Mouse (Mus musculus): ENCODE results near the gene Ivns1abp. TPM values are rescaled to one million over a fixed set of nuclear protein-coding genes. Genes with fewer than 3 reads are reported as not detected.

Gene Ivns1abp
- polyA plus RNA-seq, 1 experiment = 93.8 TPM

GRCm38 (mm10) chr1:151355994-151356393 lies 11.7 kb downstream of the Ivns1abp start:
- 96% methylated on average over 5 of the region's 5 CpGs for WGBS
- H3K4me3 ChIP-seq (ENCODE audit: control insufficient read depth, insufficient read depth, low read length) = no peak overlapping the region
- no peak overlapping the region for H3K27ac ChIP-seq (ENCODE audit: control insufficient read depth, insufficient read depth, low read length)
- DNase-seq = no peak
- TF ChIP-seq CTCF (IDR thresholded peaks at IDR 0.05; ENCODE audit: borderline replicate concordance, control insufficient read depth, extremely low read depth, insufficient read depth, low read length, poor library complexity) (no peak), POLR2A (IDR thresholded peaks at IDR 0.05; ENCODE audit: control insufficient read depth, extremely low read depth, insufficient read depth, low read length, poor library complexity) (no peak)
- no peaks in the 10 kb centered on the region for H3K27me3 ChIP-seq (ENCODE audit: control insufficient read depth, insufficient read depth, low read length)
- peaks cover 96% of the 10 kb centered on the region for H3K36me3 ChIP-seq (ENCODE audit: control insufficient read depth, insufficient read depth, low read length)
- no peaks in the 10 kb centered on the region for H3K4me1 ChIP-seq (replicated peaks; ENCODE audit: control insufficient read depth, insufficient read depth, low read length)

GRCm38 (mm10) chr1:151359374-151359773 lies 15.1 kb downstream of the Ivns1abp start:
- no peak for DNase-seq
- H3K27me3 ChIP-seq (ENCODE audit: control insufficient read depth, insufficient read depth, low read length) = no peaks in the 10 kb centered on the region
- H3K4me3 ChIP-seq (ENCODE audit: control insufficient read depth, insufficient read depth, low read length) = no peak overlapping the region
- H3K4me1 ChIP-seq (replicated peaks; ENCODE audit: control insufficient read depth, insufficient read depth, low read length) = no peaks in the 10 kb centered on the region
- WGBS = 96% methylated on average over 3 of the region's 3 CpGs
- TF ChIP-seq CTCF (IDR thresholded peaks at IDR 0.05; ENCODE audit: borderline replicate concordance, control insufficient read depth, extremely low read depth, insufficient read depth, low read length, poor library complexity) = no peak
- no peak for TF ChIP-seq POLR2A (IDR thresholded peaks at IDR 0.05; ENCODE audit: control insufficient read depth, extremely low read depth, insufficient read depth, low read length, poor library complexity)
- peaks cover 97% of the 10 kb centered on the region for H3K36me3 ChIP-seq (ENCODE audit: control insufficient read depth, insufficient read depth, low read length)
- no peak overlapping the region for H3K27ac ChIP-seq (ENCODE audit: control insufficient read depth, insufficient read depth, low read length)

DNA sequence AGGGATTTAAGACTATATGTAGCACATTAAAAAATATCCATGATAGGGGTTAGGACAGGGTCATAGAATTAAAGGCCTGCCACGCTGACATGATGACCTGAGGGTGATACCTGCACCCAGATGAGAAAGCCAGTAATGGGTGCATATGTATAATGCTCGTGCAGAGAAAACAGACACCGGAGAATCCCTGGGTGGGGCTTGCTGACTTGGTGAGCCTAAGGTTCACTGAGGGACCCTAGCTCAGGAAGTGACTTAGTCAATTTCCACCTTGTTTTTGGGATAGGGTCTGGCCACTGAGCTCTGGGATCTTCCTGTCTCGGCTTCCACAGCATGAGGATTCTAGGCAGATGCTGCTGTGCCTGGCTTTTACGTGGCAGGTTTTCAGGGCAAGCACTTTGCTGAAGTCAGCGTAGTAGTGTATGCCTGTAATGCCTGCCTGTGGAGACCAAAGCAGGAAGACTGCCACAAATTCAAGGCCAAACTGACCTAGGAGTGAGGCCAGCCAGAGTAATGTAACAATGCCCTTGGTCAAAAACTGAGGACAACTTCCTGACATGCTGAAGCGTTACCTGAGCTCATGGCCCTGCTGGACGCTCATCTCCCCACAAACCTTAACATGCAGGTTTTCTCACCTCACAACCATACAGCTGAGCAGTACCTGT lies 22.8 kb downstream of the Ivns1abp start:
- Histone ChIP-seq H3K4me1 (replicated peaks; ENCODE audit: control insufficient read depth, insufficient read depth, low read length) (no peaks in the 10 kb centered on the region), H3K27me3 (ENCODE audit: control insufficient read depth, insufficient read depth, low read length) (no peaks in the 10 kb centered on the region), H3K36me3 (ENCODE audit: control insufficient read depth, insufficient read depth, low read length) (peaks cover 70% of the 10 kb centered on the region), H3K4me3 (ENCODE audit: control insufficient read depth, insufficient read depth, low read length) (no peak overlapping the region), H3K27ac (ENCODE audit: control insufficient read depth, insufficient read depth, low read length) (no peak overlapping the region)
- no peak for TF ChIP-seq POLR2A (IDR thresholded peaks at IDR 0.05; ENCODE audit: control insufficient read depth, extremely low read depth, insufficient read depth, low read length, poor library complexity)
- no peak for TF ChIP-seq CTCF (IDR thresholded peaks at IDR 0.05; ENCODE audit: borderline replicate concordance, control insufficient read depth, extremely low read depth, insufficient read depth, low read length, poor library complexity)
- no peak for DNase-seq
- WGBS = 96% methylated on average over 8 of the region's 8 CpGs

- TF ChIP-seq POLR2A (IDR thresholded peaks at IDR 0.05; ENCODE audit: control insufficient read depth, extremely low read depth, insufficient read depth, low read length, poor library complexity) = no peak
- TF ChIP-seq CTCF (IDR thresholded peaks at IDR 0.05; ENCODE audit: borderline replicate concordance, control insufficient read depth, extremely low read depth, insufficient read depth, low read length, poor library complexity) = no peak
- DNase-seq = no peak
- Histone ChIP-seq H3K27ac (ENCODE audit: control insufficient read depth, insufficient read depth, low read length) (no peak overlapping the region), H3K4me1 (replicated peaks; ENCODE audit: control insufficient read depth, insufficient read depth, low read length) (no peaks in the 10 kb centered on the region), H3K36me3 (ENCODE audit: control insufficient read depth, insufficient read depth, low read length) (peaks cover 63% of the 10 kb centered on the region), H3K4me3 (ENCODE audit: control insufficient read depth, insufficient read depth, low read length) (no peak overlapping the region), H3K27me3 (ENCODE audit: control insufficient read depth, insufficient read depth, low read length) (no peaks in the 10 kb centered on the region)
- WGBS = 97% methylated on average over 5 of the region's 5 CpGs
Observed at GRCm38 (mm10) chr1:151367721-151368324, 23.5 kb downstream of the Ivns1abp start.

DNA sequence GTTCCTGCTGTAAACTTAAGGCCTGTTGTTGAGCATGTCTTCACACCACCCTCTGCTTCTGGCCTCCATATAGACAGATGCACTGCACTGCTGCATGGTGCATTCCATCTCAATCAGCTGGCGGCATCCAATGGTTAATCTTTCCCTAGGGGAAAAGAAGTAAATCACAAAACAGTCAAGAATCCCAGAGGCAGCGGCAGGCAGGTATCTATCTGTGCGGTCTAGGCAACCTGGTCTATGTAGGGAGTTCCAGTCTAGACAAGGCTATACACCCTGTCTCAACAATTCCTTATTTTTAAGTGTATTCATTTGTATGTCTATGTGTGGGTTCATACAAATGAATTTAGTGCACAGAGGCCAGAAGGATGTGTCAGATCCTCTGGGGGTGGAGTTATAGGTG lies 24.2 kb downstream of the Ivns1abp start:
- H3K36me3 ChIP-seq (ENCODE audit: control insufficient read depth, insufficient read depth, low read length) = peaks cover 56% of the 10 kb centered on the region
- H3K27me3 ChIP-seq (ENCODE audit: control insufficient read depth, insufficient read depth, low read length) = no peaks in the 10 kb centered on the region
- no peak overlapping the region for H3K4me3 ChIP-seq (ENCODE audit: control insufficient read depth, insufficient read depth, low read length)
- DNase-seq = no peak
- 97% methylated on average over 3 of the region's 3 CpGs for WGBS
- no peaks in the 10 kb centered on the region for H3K4me1 ChIP-seq (replicated peaks; ENCODE audit: control insufficient read depth, insufficient read depth, low read length)
- H3K27ac ChIP-seq (ENCODE audit: control insufficient read depth, insufficient read depth, low read length) = no peak overlapping the region
- TF ChIP-seq CTCF (IDR thresholded peaks at IDR 0.05; ENCODE audit: borderline replicate concordance, control insufficient read depth, extremely low read depth, insufficient read depth, low read length, poor library complexity) (no peak), POLR2A (IDR thresholded peaks at IDR 0.05; ENCODE audit: control insufficient read depth, extremely low read depth, insufficient read depth, low read length, poor library complexity) (no peak)

DNA sequence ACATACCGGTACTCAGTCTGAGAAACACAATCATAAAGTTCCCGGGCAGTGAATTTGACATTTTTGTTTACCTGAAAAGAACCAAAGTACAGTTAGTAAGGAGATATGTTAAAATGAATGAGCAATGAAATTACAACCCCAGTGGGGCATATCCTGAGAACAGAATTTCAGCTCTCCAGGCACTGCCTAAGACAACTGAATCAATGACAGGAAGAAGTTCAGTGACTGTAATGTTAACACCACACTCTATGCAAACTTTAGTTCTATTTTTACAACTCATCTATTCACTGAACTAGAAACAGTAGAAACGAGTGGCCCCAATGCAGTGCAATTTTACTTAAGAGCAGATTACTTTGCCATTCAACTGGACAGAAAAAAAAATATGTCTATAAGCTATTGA lies 26.3 kb downstream of the Ivns1abp start:
- TF ChIP-seq POLR2A (IDR thresholded peaks at IDR 0.05; ENCODE audit: control insufficient read depth, extremely low read depth, insufficient read depth, low read length, poor library complexity) = no peak
- no peak for TF ChIP-seq CTCF (IDR thresholded peaks at IDR 0.05; ENCODE audit: borderline replicate concordance, control insufficient read depth, extremely low read depth, insufficient read depth, low read length, poor library complexity)
- no peak overlapping the region for H3K4me3 ChIP-seq (ENCODE audit: control insufficient read depth, insufficient read depth, low read length)
- 92% methylated on average over 3 of the region's 3 CpGs for WGBS

More for the DNA sequence above, 26.3 kb downstream of the Ivns1abp start:
- H3K27me3 ChIP-seq (ENCODE audit: control insufficient read depth, insufficient read depth, low read length) = no peaks in the 10 kb centered on the region
- no peak for DNase-seq
- H3K4me1 ChIP-seq (replicated peaks; ENCODE audit: control insufficient read depth, insufficient read depth, low read length) = no peaks in the 10 kb centered on the region
- no peak overlapping the region for H3K27ac ChIP-seq (ENCODE audit: control insufficient read depth, insufficient read depth, low read length)
- H3K36me3 ChIP-seq (ENCODE audit: control insufficient read depth, insufficient read depth, low read length) = peaks cover 38% of the 10 kb centered on the region

Data from thymus, adult 2 months (tissue).